Mouse (Mus musculus): ENCODE measurements around the gene Lars2. TPM values are rescaled to one million over a fixed set of nuclear protein-coding genes. Genes with fewer than 3 reads are reported as not detected.

Lars2 gene
- total and polyA plus RNA-seq, 3 experiments = 5.1 to 15,188 (median 765) TPM

Other genes starting within 250 kb of the Lars2 start
- gene Clec3b, start 216.0 kb upstream of the Lars2 start, total RNA-seq (2012; rRNA removed) = 0.13 TPM in 1 of 2 replicates, not detected in the other
- gene Clec3b, start 216.0 kb upstream of the Lars2 start, total RNA-seq (2014; rRNA removed) = not detected in 2 replicates
- 0.31 and 0.33 TPM in 2 replicates for gene Clec3b, start 216.0 kb upstream of the Lars2 start, polyA plus RNA-seq (2012; ENCODE audit: insufficient read length, low read depth)
- 3.1 and 3.4 TPM in 2 replicates for gene Cdcp1, start 150.9 kb upstream of the Lars2 start, total RNA-seq (2012; rRNA removed)
- 3.6 and 4.3 TPM in 2 replicates for gene Cdcp1, start 150.9 kb upstream of the Lars2 start, total RNA-seq (2014; rRNA removed)
- gene Cdcp1, start 150.9 kb upstream of the Lars2 start, polyA plus RNA-seq (2012; ENCODE audit: insufficient read length, low read depth) = 5.0 and 5.9 TPM in 2 replicates
- gene Tmem158, start 106.2 kb upstream of the Lars2 start, total RNA-seq (2012; rRNA removed) = 6.6 and 7.3 TPM in 2 replicates
- gene Tmem158, start 106.2 kb upstream of the Lars2 start, total RNA-seq (2014; rRNA removed) = 1.8 and 2.4 TPM in 2 replicates
- 2.1 and 2.9 TPM in 2 replicates for gene Tmem158, start 106.2 kb upstream of the Lars2 start, polyA plus RNA-seq (2012; ENCODE audit: insufficient read length, low read depth)
- gene Limd1, start 111.8 kb downstream of the Lars2 start, total RNA-seq (2012; rRNA removed) = 64.5 and 68.6 TPM in 2 replicates
- gene Limd1, start 111.8 kb downstream of the Lars2 start, total RNA-seq (2014; rRNA removed) = 52.6 and 52.7 TPM in 2 replicates
- gene Limd1, start 111.8 kb downstream of the Lars2 start, polyA plus RNA-seq (2012; ENCODE audit: insufficient read length, low read depth) = 54.6 and 60.5 TPM in 2 replicates
- gene Sacm1l, start 162.8 kb downstream of the Lars2 start, total RNA-seq (2012; rRNA removed) = 29.5 and 31.1 TPM in 2 replicates
- gene Sacm1l, start 162.8 kb downstream of the Lars2 start, total RNA-seq (2014; rRNA removed) = 67.6 and 77.0 TPM in 2 replicates
- 37.4 and 38.2 TPM in 2 replicates for gene Sacm1l, start 162.8 kb downstream of the Lars2 start, polyA plus RNA-seq (2012; ENCODE audit: insufficient read length, low read depth)

All from CH12.LX (cell line).